Mouse (Mus musculus): ENCODE measurements around the gene Cacng1. TPM values are rescaled to one million over a fixed set of nuclear protein-coding genes. Genes with fewer than 3 reads are reported as not detected.

The Cacng1 gene
- total RNA-seq, 1 experiment: 0.22 TPM

DNA sequence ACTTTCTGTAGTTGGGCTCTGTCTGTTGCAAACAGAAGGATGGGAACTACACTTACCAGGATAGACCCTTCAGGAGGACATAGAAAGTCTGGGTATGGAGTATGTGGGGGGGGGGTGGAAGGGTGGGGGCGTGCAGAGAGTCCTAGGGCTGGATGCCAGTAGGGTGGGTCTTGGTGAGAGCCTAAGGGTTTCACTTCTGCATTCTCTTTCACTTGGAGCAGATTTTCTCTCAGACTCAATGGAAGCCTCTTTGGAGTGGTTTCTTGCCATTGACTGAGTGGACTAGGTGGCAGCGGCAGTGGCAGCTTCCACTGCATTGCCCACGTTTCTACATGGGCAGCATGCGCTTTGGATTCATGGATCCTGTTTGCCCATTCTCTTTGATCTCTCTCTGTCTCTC lies 16.4 kb downstream of the Cacng1 start:
- H3K4me3 ChIP-seq (ENCODE audit: insufficient read depth in 1 of 2, low read depth in 1 of 2, low read length in 2 of 2, poor library complexity in 1 of 2, severe bottlenecking in 1 of 2): no peak overlapping the region
- no peak for DNase-seq (ENCODE audit: low read depth, low spot score)
- in situ Hi-C loops (cut with MboI; ENCODE audit: low sequenced_read_pairs in 2 of 2, unreplicated experiment in 2 of 2): no loop called here
- H3K36me3 ChIP-seq (ENCODE audit: control insufficient read depth, insufficient read depth, low read length, poor library complexity, severe bottlenecking): no peaks in the 10 kb centered on the region
- H3K4me1 ChIP-seq (ENCODE audit: control insufficient read depth in 2 of 2, insufficient read depth in 2 of 2, low read length in 2 of 2, poor library complexity in 1 of 2): peaks cover 2 to 3% of the 10 kb centered on the region in 2 experiments; a peak in 2 of 4 replicates
- TF ChIP-seq ZC3H11A (IDR thresholded peaks at IDR 0.05; ENCODE audit: borderline replicate concordance, low read depth, low read length): no peak
- no peak for TF ChIP-seq MAFK (IDR thresholded peaks at IDR 0.05; ENCODE audit: insufficient read depth, low read depth, low read length)
- TF ChIP-seq CHD2 (IDR thresholded peaks at IDR 0.05; ENCODE audit: low read depth, low read length): no peak
- TF ChIP-seq HCFC1 (IDR thresholded peaks at IDR 0.05; ENCODE audit: borderline replicate concordance, insufficient read depth, low read length): no peak
- TF ChIP-seq ZNF384 (IDR thresholded peaks at IDR 0.05; ENCODE audit: low read depth, low read length): no peak
- H3K9ac ChIP-seq (ENCODE audit: insufficient read depth, low read depth, low read length, poor library complexity, severe bottlenecking): no peak overlapping the region
- H3K9me3 ChIP-seq (ENCODE audit: control insufficient read depth, insufficient read depth, low read depth, low read length): no peaks in the 10 kb centered on the region
- no peak overlapping the region for H3K27ac ChIP-seq (ENCODE audit: insufficient read depth, low read depth, low read length, poor library complexity, severe bottlenecking)

DNA sequence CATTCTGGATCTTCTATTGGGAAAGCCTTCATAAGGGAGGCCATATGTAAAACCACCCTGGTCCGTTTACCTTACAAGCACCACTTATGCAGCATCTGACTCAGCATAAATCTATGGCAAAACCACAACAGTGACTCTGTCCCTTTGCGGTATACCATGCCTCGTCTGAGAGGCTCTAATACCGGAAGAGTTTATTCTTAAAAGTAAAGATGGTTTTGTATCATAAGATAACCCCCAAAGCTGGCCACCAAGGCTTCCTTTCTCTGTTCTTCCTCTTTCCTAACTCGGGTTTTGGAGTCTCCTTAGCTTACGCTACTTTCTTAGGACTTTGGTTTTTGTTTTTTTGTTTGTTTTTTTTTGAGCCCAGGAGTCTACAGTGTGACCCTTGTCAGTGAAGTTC lies 23.0 kb downstream of the Cacng1 start:
- DNase-seq (ENCODE audit: low read depth, low spot score): no peak
- Histone ChIP-seq H3K9ac (ENCODE audit: insufficient read depth, low read depth, low read length, poor library complexity, severe bottlenecking) (no peak overlapping the region), H3K4me3 (ENCODE audit: insufficient read depth in 1 of 2, low read depth in 1 of 2, low read length in 2 of 2, poor library complexity in 1 of 2, severe bottlenecking in 1 of 2) (no peak overlapping the region), H3K27ac (ENCODE audit: insufficient read depth, low read depth, low read length, poor library complexity, severe bottlenecking) (no peak overlapping the region), H3K36me3 (ENCODE audit: control insufficient read depth, insufficient read depth, low read length, poor library complexity, severe bottlenecking) (peaks cover 2% of the 10 kb centered on the region; the same call in 1 of the 2 replicates), H3K9me3 (ENCODE audit: control insufficient read depth, insufficient read depth, low read depth, low read length) (no peaks in the 10 kb centered on the region), H3K4me1 (ENCODE audit: control insufficient read depth in 2 of 2, insufficient read depth in 2 of 2, low read length in 2 of 2, poor library complexity in 1 of 2) (no peaks in the 10 kb centered on the region)
- TF ChIP-seq ZC3H11A (IDR thresholded peaks at IDR 0.05; ENCODE audit: borderline replicate concordance, low read depth, low read length) (no peak), MAFK (IDR thresholded peaks at IDR 0.05; ENCODE audit: insufficient read depth, low read depth, low read length) (peak; percentile 61; the same call in 1 of the 2 replicates)
- in situ Hi-C loops (cut with MboI; ENCODE audit: low sequenced_read_pairs in 2 of 2, unreplicated experiment in 2 of 2): no loop called here

DNA sequence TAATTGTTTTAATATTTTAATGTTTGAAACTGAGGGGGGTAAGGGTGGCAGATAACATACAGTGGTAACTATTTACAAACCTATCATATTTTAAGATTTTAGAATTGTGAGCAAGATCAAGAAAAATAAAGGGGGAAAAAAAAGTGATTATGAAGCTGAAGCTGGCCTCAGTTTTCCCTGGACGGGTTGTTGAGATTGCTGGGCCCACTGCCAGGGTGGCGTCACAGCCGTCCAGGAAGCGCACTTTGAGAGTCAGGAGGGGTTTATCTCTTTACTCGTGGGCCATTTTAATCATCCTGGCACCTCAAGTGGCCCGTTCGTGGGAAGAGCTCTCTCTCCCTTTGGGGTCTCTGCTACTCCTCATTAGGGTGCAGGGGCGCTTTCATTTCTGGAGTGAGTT lies 24.8 kb downstream of the Cacng1 start:
- no peak for DNase-seq (ENCODE audit: low read depth, low spot score)

DNA sequence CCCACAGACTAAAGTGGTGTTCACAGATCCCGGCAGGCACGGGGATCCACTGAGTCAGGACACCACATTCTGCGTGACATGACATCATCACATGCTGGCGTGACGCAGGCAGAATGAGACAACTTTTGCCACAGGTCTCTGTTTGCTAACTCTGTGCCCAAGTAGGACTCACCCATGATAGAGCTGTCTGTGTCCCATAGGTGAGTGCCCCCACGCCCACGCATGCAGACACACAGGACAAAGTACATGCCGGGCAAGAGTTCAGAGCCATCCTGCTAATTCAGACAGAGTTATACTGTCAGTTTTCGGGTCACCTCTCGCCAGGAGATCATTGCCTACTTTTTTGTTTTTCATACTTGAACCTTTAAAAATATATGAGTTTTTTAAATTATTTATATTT lies 27.8 kb downstream of the Cacng1 start:
- no peaks in the 10 kb centered on the region for H3K9me3 ChIP-seq (ENCODE audit: control insufficient read depth, insufficient read depth, low read depth, low read length)
- in situ Hi-C loops (cut with MboI; ENCODE audit: low sequenced_read_pairs in 2 of 2, unreplicated experiment in 2 of 2): no loop called here
- H3K9ac ChIP-seq (ENCODE audit: insufficient read depth, low read depth, low read length, poor library complexity, severe bottlenecking): no peak overlapping the region
- H3K4me1 ChIP-seq (ENCODE audit: control insufficient read depth in 2 of 2, insufficient read depth in 2 of 2, low read length in 2 of 2, poor library complexity in 1 of 2): peaks cover 0 to 15% of the 10 kb centered on the region in 2 experiments; a peak in 2 of 4 replicates
- H3K4me3 ChIP-seq (ENCODE audit: insufficient read depth in 1 of 2, low read depth in 1 of 2, low read length in 2 of 2, poor library complexity in 1 of 2, severe bottlenecking in 1 of 2): no peak overlapping the region
- H3K27ac ChIP-seq (ENCODE audit: insufficient read depth, low read depth, low read length, poor library complexity, severe bottlenecking): no peak overlapping the region
- H3K36me3 ChIP-seq (ENCODE audit: control insufficient read depth, insufficient read depth, low read length, poor library complexity, severe bottlenecking): peaks cover 16% of the 10 kb centered on the region; the same call in 1 of the 2 replicates
- TF ChIP-seq MAFK (IDR thresholded peaks at IDR 0.05; ENCODE audit: insufficient read depth, low read depth, low read length) (no peak), HCFC1 (IDR thresholded peaks at IDR 0.05; ENCODE audit: borderline replicate concordance, insufficient read depth, low read length) (no peak), CHD2 (IDR thresholded peaks at IDR 0.05; ENCODE audit: low read depth, low read length) (no peak), ZC3H11A (IDR thresholded peaks at IDR 0.05; ENCODE audit: borderline replicate concordance, low read depth, low read length) (no peak), ZNF384 (IDR thresholded peaks at IDR 0.05; ENCODE audit: low read depth, low read length) (no peak)
- no peak for DNase-seq (ENCODE audit: low read depth, low spot score)

More for the DNA sequence above, 24.8 kb downstream of the Cacng1 start:
- no peaks in the 10 kb centered on the region for H3K9me3 ChIP-seq (ENCODE audit: control insufficient read depth, insufficient read depth, low read depth, low read length)
- in situ Hi-C loops (cut with MboI; ENCODE audit: low sequenced_read_pairs in 2 of 2, unreplicated experiment in 2 of 2): no loop called here
- peaks cover 0 to under 1% of the 10 kb centered on the region in 2 experiments; a peak in 1 of 4 replicates for H3K4me1 ChIP-seq (ENCODE audit: control insufficient read depth in 2 of 2, insufficient read depth in 2 of 2, low read length in 2 of 2, poor library complexity in 1 of 2)
- no peak for TF ChIP-seq MAFK (IDR thresholded peaks at IDR 0.05; ENCODE audit: insufficient read depth, low read depth, low read length)
- no peak for TF ChIP-seq ZNF384 (IDR thresholded peaks at IDR 0.05; ENCODE audit: low read depth, low read length)
- no peak for TF ChIP-seq HCFC1 (IDR thresholded peaks at IDR 0.05; ENCODE audit: borderline replicate concordance, insufficient read depth, low read length)
- no peak for TF ChIP-seq ZC3H11A (IDR thresholded peaks at IDR 0.05; ENCODE audit: borderline replicate concordance, low read depth, low read length)
- TF ChIP-seq CHD2 (IDR thresholded peaks at IDR 0.05; ENCODE audit: low read depth, low read length): no peak
- peaks cover 7% of the 10 kb centered on the region; the same call in 1 of the 2 replicates for H3K36me3 ChIP-seq (ENCODE audit: control insufficient read depth, insufficient read depth, low read length, poor library complexity, severe bottlenecking)
- H3K4me3 ChIP-seq (ENCODE audit: insufficient read depth in 1 of 2, low read depth in 1 of 2, low read length in 2 of 2, poor library complexity in 1 of 2, severe bottlenecking in 1 of 2): no peak overlapping the region
- no peak overlapping the region for H3K27ac ChIP-seq (ENCODE audit: insufficient read depth, low read depth, low read length, poor library complexity, severe bottlenecking)
- H3K9ac ChIP-seq (ENCODE audit: insufficient read depth, low read depth, low read length, poor library complexity, severe bottlenecking): no peak overlapping the region

DNA sequence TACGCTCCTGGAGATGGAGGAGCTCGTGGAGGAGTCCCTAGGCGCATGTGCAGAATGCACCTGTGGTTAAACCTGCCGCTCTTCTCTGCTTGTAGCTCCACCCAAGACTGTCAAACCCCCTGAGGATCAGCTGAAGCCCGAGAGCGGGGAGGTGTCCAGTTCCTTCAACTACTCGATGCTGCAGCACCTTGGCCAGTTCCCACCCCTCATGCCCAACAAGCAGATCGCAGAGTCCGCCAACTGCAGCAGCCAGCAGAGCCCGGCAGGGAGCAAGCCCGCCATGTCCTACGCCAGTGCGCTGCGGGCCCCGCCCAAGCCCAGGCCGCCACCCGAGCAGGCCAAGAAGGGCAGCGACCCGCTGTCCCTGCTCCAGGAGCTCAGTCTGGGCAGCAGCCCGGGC lies 30.0 kb downstream of the Cacng1 start:
- H3K4me3 ChIP-seq (ENCODE audit: insufficient read depth in 1 of 2, low read depth in 1 of 2, low read length in 2 of 2, poor library complexity in 1 of 2, severe bottlenecking in 1 of 2): peak overlapping the region; percentile 26 to 54; a peak in 3 of 4 replicates
- no peaks in the 10 kb centered on the region for H3K9me3 ChIP-seq (ENCODE audit: control insufficient read depth, insufficient read depth, low read depth, low read length)
- H3K27ac ChIP-seq (ENCODE audit: insufficient read depth, low read depth, low read length, poor library complexity, severe bottlenecking): no peak overlapping the region
- peaks cover 16% of the 10 kb centered on the region; the same call in 1 of the 2 replicates for H3K36me3 ChIP-seq (ENCODE audit: control insufficient read depth, insufficient read depth, low read length, poor library complexity, severe bottlenecking)
- in situ Hi-C loops (cut with MboI; ENCODE audit: low sequenced_read_pairs in 2 of 2, unreplicated experiment in 2 of 2): no loop called here
- TF ChIP-seq ZC3H11A (IDR thresholded peaks at IDR 0.05; ENCODE audit: borderline replicate concordance, low read depth, low read length) (no peak), CHD2 (IDR thresholded peaks at IDR 0.05; ENCODE audit: low read depth, low read length) (no peak), MAFK (IDR thresholded peaks at IDR 0.05; ENCODE audit: insufficient read depth, low read depth, low read length) (no peak), HCFC1 (IDR thresholded peaks at IDR 0.05; ENCODE audit: borderline replicate concordance, insufficient read depth, low read length) (no peak), ZNF384 (IDR thresholded peaks at IDR 0.05; ENCODE audit: low read depth, low read length) (no peak)
- 0 out of 2 replicates have a peak overlapping the region, but pooled peaks have one; percentile 7 for H3K9ac ChIP-seq (ENCODE audit: insufficient read depth, low read depth, low read length, poor library complexity, severe bottlenecking)
- DNase-seq (ENCODE audit: low read depth, low spot score): peak; percentile 57
- H3K4me1 ChIP-seq (ENCODE audit: control insufficient read depth in 2 of 2, insufficient read depth in 2 of 2, low read length in 2 of 2, poor library complexity in 1 of 2): peaks cover 2 to 21% of the 10 kb centered on the region in 2 experiments; a peak in 3 of 4 replicates

Data from ES-E14 (cell line).